Mouse (Mus musculus): ENCODE data around the gene Cdc37l1. TPM values are rescaled to one million over a fixed set of nuclear protein-coding genes. Genes with fewer than 3 reads are reported as not detected.

The Cdc37l1 gene
- total RNA-seq (2021) (10 to 100 TPM; 68.6 to 80.4 TPM), polyA plus RNA-seq (2012; rRNA removed) (20.4 and 37.3 TPM in 2 replicates)
- long read RNA-seq, full-length matches to known transcripts: 94 of 141 reads
- long read RNA-seq, partial matches to known transcripts: 0 of 141 reads
- long read RNA-seq, other reads (novel, unspliced or antisense): 47 of 141 reads

DNA sequence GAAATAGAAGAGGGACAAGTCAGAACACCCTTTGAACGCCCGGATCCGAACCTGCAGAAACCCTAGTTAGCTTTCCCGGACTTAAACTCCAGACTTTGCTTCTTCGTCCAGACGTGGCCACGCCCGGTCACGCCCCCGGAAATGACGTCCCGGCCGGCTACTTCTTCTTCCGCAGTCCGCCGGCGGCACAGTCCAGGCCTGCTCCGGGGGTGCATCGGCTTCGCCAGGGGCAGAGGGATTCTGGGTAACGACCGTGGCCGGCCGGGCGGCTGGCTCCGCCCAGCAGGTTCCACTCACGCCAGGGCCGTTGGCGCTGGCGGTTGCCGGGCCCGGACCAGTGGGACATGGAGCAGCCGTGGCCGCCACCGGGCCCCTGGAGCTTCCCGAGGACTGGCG lies at the start of gene Cdc37l1:
Cdc37l1 (plus strand) TSS at position 159 of the 396 bp plus-strand sequence.
- no peaks in the 10 kb centered on the region for H3K27me3 ChIP-seq (ENCODE audit: control insufficient read depth, insufficient read depth, low read length)
- H3K9ac ChIP-seq (ENCODE audit: low read depth, low read length): peak within 1 kb of the TSS; percentile 83
- peak; percentile 99 for DNase-seq
- H3K36me3 ChIP-seq (ENCODE audit: control insufficient read depth, insufficient read depth, low read length): peaks cover 17% of the 10 kb centered on the region
- TF ChIP-seq EP300 (IDR thresholded peaks at IDR 0.05; ENCODE audit: insufficient read depth, low read depth, low read length) (peak; percentile 70; the same call in 1 of the 2 replicates), CTCF (IDR thresholded peaks at IDR 0.05) (peak; percentile 6; the same call in 1 of the 2 replicates), POLR2A (IDR thresholded peaks at IDR 0.05; ENCODE audit: insufficient read depth, low read depth, low read length) (peak; percentile 94)
- 0% methylated on average over 37 of the region's 37 CpGs for WGBS
- peak within 1 kb of the TSS; percentile 89 for H3K4me3 ChIP-seq
- intact Hi-C loops (cut with DNase I): loop anchor here (2.0 to 5.0 kb wide), 4 partner anchors 37 to 262 kb away; partner anchors contain the start of genes Jak2 and Rcl1
- peaks cover 4% of the 10 kb centered on the region for H3K4me1 ChIP-seq (ENCODE audit: control insufficient read depth, insufficient read depth, low read length)
- H3K79me2 ChIP-seq (replicated peaks; ENCODE audit: control insufficient read depth, insufficient read depth, low read length): 0 out of 2 replicates have a peak, but pooled peaks cover 1% of the 10 kb centered on the region
- peak within 1 kb of the TSS; percentile 87 for H3K27ac ChIP-seq

DNA sequence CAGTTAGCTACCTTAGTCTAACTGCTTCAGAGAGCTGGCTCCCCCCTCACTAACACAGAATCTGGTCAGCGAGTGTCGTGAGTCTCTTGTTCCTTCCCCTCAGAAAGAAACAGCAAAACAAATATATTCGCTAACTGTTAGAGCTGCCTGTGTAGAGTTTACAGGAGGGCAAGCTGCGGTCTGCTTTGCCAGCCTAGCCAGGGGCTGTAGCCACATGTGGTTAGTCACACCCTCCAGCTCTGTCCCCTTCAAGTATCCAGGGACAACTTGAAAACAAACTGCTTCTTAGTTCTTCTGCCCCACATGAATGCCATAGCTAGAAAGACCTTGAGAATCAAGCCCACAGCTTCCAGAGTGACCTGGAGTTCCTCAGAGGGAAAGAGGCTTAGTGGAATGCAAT lies 48.9 kb upstream of the Cdc37l1 start:
- H3K9ac ChIP-seq (ENCODE audit: low read depth, low read length): no peak overlapping the region
- no peaks in the 10 kb centered on the region for H3K27me3 ChIP-seq (ENCODE audit: control insufficient read depth, insufficient read depth, low read length)
- no peaks in the 10 kb centered on the region for H3K79me2 ChIP-seq (replicated peaks; ENCODE audit: control insufficient read depth, insufficient read depth, low read length)
- peaks cover 4% of the 10 kb centered on the region; the same call in 1 of the 2 replicates for H3K4me1 ChIP-seq (ENCODE audit: control insufficient read depth, insufficient read depth, low read length)
- intact Hi-C loops (cut with DNase I): no loop called here
- peak overlapping the region; percentile 58 for H3K27ac ChIP-seq
- WGBS: 69% methylated on average over 4 of the region's 4 CpGs
- DNase-seq: no peak
- TF ChIP-seq CTCF (IDR thresholded peaks at IDR 0.05) (no peak), POLR2A (IDR thresholded peaks at IDR 0.05; ENCODE audit: insufficient read depth, low read depth, low read length) (no peak), EP300 (IDR thresholded peaks at IDR 0.05; ENCODE audit: insufficient read depth, low read depth, low read length) (no peak)
- H3K4me3 ChIP-seq: no peak overlapping the region
- no peaks in the 10 kb centered on the region for H3K36me3 ChIP-seq (ENCODE audit: control insufficient read depth, insufficient read depth, low read length)

DNA sequence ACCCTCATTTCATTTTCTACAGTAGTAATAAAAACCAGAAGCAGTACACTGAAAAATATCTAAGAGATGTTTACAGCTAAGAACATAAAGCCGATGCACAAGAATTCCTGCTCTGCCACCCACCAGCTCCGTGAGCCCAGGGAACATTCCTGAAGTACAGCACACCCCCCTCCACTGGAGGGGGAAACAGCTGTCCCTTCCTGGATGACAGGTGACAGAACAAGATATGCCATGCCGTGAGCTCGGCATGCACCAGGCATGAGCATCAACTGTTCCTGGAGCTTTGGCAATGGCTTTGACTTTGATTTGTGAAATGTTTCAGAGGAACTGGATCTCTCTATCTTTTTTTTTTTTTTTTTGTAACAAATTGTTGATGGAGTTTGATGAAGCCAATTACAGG lies 43.4 kb upstream of the Cdc37l1 start:
- Histone ChIP-seq H3K4me3 (no peak overlapping the region), H3K27ac (no peak overlapping the region), H3K36me3 (ENCODE audit: control insufficient read depth, insufficient read depth, low read length) (peaks cover 5% of the 10 kb centered on the region; the same call in 1 of the 2 replicates), H3K4me1 (ENCODE audit: control insufficient read depth, insufficient read depth, low read length) (no peaks in the 10 kb centered on the region; the same call in 1 of the 2 replicates), H3K79me2 (replicated peaks; ENCODE audit: control insufficient read depth, insufficient read depth, low read length) (no peaks in the 10 kb centered on the region), H3K9ac (ENCODE audit: low read depth, low read length) (no peak overlapping the region), H3K27me3 (ENCODE audit: control insufficient read depth, insufficient read depth, low read length) (no peaks in the 10 kb centered on the region)
- TF ChIP-seq EP300 (IDR thresholded peaks at IDR 0.05; ENCODE audit: insufficient read depth, low read depth, low read length) (peak; percentile 62; the same call in 1 of the 2 replicates), CTCF (IDR thresholded peaks at IDR 0.05) (no peak)
- 8% methylated on average over 4 of the region's 4 CpGs for WGBS
- intact Hi-C loops (cut with DNase I): no loop called here
- no peak for DNase-seq

DNA sequence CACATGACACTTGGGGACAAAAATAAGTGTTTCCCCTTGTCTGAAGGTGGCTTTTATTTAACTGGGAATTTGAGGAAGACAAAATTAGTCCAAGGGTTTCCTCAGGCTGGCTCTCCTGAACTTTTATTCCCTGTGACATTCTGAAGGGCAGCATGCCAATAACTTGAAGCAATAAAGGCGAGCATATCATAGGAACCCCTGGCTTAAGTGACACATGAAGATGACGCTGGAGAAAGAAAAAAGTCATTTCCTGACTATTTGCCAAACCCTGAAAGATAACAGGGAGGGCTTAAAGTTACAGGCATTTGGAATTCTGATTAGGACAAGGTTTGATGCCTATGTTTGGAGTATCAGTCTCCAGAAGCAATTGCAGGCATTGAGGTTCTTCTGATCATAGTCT lies 42.8 kb upstream of the Cdc37l1 start:
- Histone ChIP-seq H3K27ac (no peak overlapping the region), H3K36me3 (ENCODE audit: control insufficient read depth, insufficient read depth, low read length) (peaks cover 5% of the 10 kb centered on the region; the same call in 1 of the 2 replicates), H3K27me3 (ENCODE audit: control insufficient read depth, insufficient read depth, low read length) (no peaks in the 10 kb centered on the region), H3K79me2 (replicated peaks; ENCODE audit: control insufficient read depth, insufficient read depth, low read length) (no peaks in the 10 kb centered on the region), H3K4me3 (no peak overlapping the region), H3K9ac (ENCODE audit: low read depth, low read length) (no peak overlapping the region), H3K4me1 (ENCODE audit: control insufficient read depth, insufficient read depth, low read length) (no peaks in the 10 kb centered on the region; the same call in 1 of the 2 replicates)
- TF ChIP-seq CTCF (IDR thresholded peaks at IDR 0.05) (no peak), POLR2A (IDR thresholded peaks at IDR 0.05; ENCODE audit: insufficient read depth, low read depth, low read length) (no peak), EP300 (IDR thresholded peaks at IDR 0.05; ENCODE audit: insufficient read depth, low read depth, low read length) (no peak)
- 7% methylated on average over 2 of the region's 2 CpGs for WGBS
- intact Hi-C loops (cut with DNase I): no loop called here
- DNase-seq: no peak

DNA sequence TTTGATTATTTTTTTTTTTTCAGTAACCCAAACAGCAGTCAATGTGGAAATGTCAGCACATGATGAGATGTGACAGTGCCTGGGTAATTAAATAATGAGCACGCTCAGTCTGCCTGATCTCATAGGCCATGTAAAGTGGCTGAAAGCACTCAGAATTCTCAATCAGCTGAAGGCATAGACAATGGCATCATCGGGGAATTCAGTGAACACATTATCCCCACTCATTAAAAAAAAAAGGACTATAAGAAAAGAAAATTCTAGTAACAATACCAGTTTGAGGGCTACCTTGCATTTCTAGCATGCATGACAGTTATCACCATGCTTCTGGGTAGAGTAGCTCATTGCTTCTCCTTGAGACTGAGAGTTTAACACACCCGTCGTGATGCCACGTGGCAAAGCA lies 38.9 kb upstream of the Cdc37l1 start:
- no peak for DNase-seq
- no peak overlapping the region for H3K4me3 ChIP-seq
- no peak overlapping the region for H3K27ac ChIP-seq
- H3K27me3 ChIP-seq (ENCODE audit: control insufficient read depth, insufficient read depth, low read length): no peaks in the 10 kb centered on the region
- peaks cover 5% of the 10 kb centered on the region; the same call in 1 of the 2 replicates for H3K36me3 ChIP-seq (ENCODE audit: control insufficient read depth, insufficient read depth, low read length)
- TF ChIP-seq POLR2A (IDR thresholded peaks at IDR 0.05; ENCODE audit: insufficient read depth, low read depth, low read length) (no peak), EP300 (IDR thresholded peaks at IDR 0.05; ENCODE audit: insufficient read depth, low read depth, low read length) (no peak), CTCF (IDR thresholded peaks at IDR 0.05) (no peak)
- H3K9ac ChIP-seq (ENCODE audit: low read depth, low read length): no peak overlapping the region
- H3K79me2 ChIP-seq (replicated peaks; ENCODE audit: control insufficient read depth, insufficient read depth, low read length): no peaks in the 10 kb centered on the region
- intact Hi-C loops (cut with DNase I): no loop called here
- WGBS: 83% methylated on average over 5 of the region's 5 CpGs
- H3K4me1 ChIP-seq (ENCODE audit: control insufficient read depth, insufficient read depth, low read length): no peaks in the 10 kb centered on the region; the same call in 1 of the 2 replicates

DNA sequence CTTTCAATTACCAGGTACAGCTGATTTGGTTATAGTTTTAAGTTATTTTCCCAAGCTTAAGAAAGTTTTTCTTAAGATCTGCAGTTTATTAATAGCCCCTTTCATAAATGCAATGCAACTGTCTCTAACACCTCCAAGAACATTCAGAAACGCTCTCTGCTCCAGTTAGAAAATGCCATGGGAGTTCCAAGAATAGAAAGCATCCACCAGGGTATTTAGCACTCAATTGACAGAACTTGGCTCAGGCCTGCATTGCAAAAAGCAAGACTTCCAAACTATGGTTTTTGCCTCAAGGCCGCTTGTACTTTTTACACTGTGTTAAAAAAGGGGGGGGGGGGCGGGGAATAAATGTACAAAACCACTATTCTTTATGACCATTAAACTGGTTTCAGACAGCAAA lies 27.0 kb upstream of the Cdc37l1 start:
- H3K9ac ChIP-seq (ENCODE audit: low read depth, low read length): no peak overlapping the region
- H3K4me1 ChIP-seq (ENCODE audit: control insufficient read depth, insufficient read depth, low read length): peaks cover 9% of the 10 kb centered on the region
- peak overlapping the region; percentile 83 for H3K4me3 ChIP-seq
- TF ChIP-seq EP300 (IDR thresholded peaks at IDR 0.05; ENCODE audit: insufficient read depth, low read depth, low read length) (no peak), CTCF (IDR thresholded peaks at IDR 0.05) (no peak), POLR2A (IDR thresholded peaks at IDR 0.05; ENCODE audit: insufficient read depth, low read depth, low read length) (no peak)
- DNase-seq: no peak
- WGBS: 18% methylated on average over 3 of the region's 3 CpGs
- H3K27ac ChIP-seq: peak overlapping the region; percentile 91
- peaks cover 9% of the 10 kb centered on the region for H3K36me3 ChIP-seq (ENCODE audit: control insufficient read depth, insufficient read depth, low read length)
- intact Hi-C loops (cut with DNase I): loop anchor here (5.0 kb wide), 1 partner anchor 186 kb away; no protein-coding TSS in a partner anchor
- H3K79me2 ChIP-seq (replicated peaks; ENCODE audit: control insufficient read depth, insufficient read depth, low read length): 0 out of 2 replicates have a peak, but pooled peaks cover 2% of the 10 kb centered on the region
- no peaks in the 10 kb centered on the region for H3K27me3 ChIP-seq (ENCODE audit: control insufficient read depth, insufficient read depth, low read length)
